Comparison of ENCODE assay signal across 9 mouse cellular contexts in genomic region chr7:127747559-127748234, GRCm38 (mm10). TPM values are rescaled to one million over a fixed set of nuclear protein-coding genes. Genes with fewer than 3 reads are reported as not detected.
DNase-seq lines count a peak whose midpoint lies in the region; ATAC-seq and TF ChIP-seq lines count a peak whose summit lies in the region.
"Had no signal": no experiment of that assay in that cellular context is flagged by ENCODE, and none has a peak within 500 bp of the region (broad histone marks: within the 10 kb centered on the region; RNA-seq: fewer than 3 reads in every experiment).

No protein-coding gene starts in this region.

- no peak overlapping the region for H3K4me3 ChIP-seq in cerebellum, adult 2 months (replicated peaks; ENCODE audit: insufficient read depth, low read depth, low read length)
- peak overlapping the region; percentile 52 for H3K4me3 ChIP-seq in testis, adult 2 months (ENCODE audit: control insufficient read depth, low read depth, low read length)
- peak overlapping the region; percentile 70 for H3K4me3 ChIP-seq in liver, embryonic 13.5 days (replicated peaks)

- no peak for ATAC-seq in liver, embryonic 13.5 days (ENCODE audit: low read depth)
- no peak for ATAC-seq in activated CD4-positive, CD25-positive, alpha-beta regulatory T cell, adult 4 months

- peaks cover 2% of the 10 kb centered on the region; the same call in 1 of the 2 replicates for H3K36me3 ChIP-seq in testis, adult 2 months (ENCODE audit: control insufficient read depth, insufficient read depth, low read length)
- peaks cover 47% of the 10 kb centered on the region for H3K36me3 ChIP-seq in liver, embryonic 13.5 days

- no peaks in the 10 kb centered on the region for H3K9me3 ChIP-seq in liver, embryonic 13.5 days (replicated peaks)

- DNase-seq in cerebellum, adult 9-11 months = peak; percentile 64
- DNase-seq in cerebellum, adult 2 months = no peak
- no peak for DNase-seq in testis, postnatal 10 days (ENCODE audit: low spot score)
- no peak for DNase-seq in liver, embryonic 13.5 days
- DNase-seq in spleen, adult 12 weeks (ENCODE audit: low spot score) = no peak
- no peak for DNase-seq in B cell, adult 2 months
- DNase-seq: gastrocnemius, postnatal 36 days had no signal

- no peak overlapping the region for H3K27ac ChIP-seq in cerebellum, adult 2 months (ENCODE audit: insufficient read depth, low read length)
- peak overlapping the region; percentile 19 for H3K27ac ChIP-seq in testis, adult 2 months (ENCODE audit: control insufficient read depth, insufficient read depth, low read depth, low read length)
- no peak overlapping the region for H3K27ac ChIP-seq in liver, embryonic 13.5 days

- H3K9ac ChIP-seq in liver, embryonic 13.5 days = no peak overlapping the region

- H3K4me2 ChIP-seq in liver, embryonic 13.5 days = peak overlapping the region; percentile 98

- TF ChIP-seq POLR2A in cerebellum, adult 2 months (IDR thresholded peaks at IDR 0.05; ENCODE audit: borderline replicate concordance, insufficient read depth, low read length) = no peak
- peak; percentile 45; the same call in 1 of the 2 replicates for TF ChIP-seq POLR2A in testis, adult 2 months (IDR thresholded peaks at IDR 0.05; ENCODE audit: control insufficient read depth, low read depth, low read length)

- H3K27me3 ChIP-seq in cerebellum, adult 2 months (ENCODE audit: control insufficient read depth, insufficient read depth, low read length) = no peaks in the 10 kb centered on the region
- no peaks in the 10 kb centered on the region for H3K27me3 ChIP-seq in testis, adult 2 months (ENCODE audit: control insufficient read depth, insufficient read depth, low read length)
- H3K27me3 ChIP-seq in liver, embryonic 13.5 days = no peaks in the 10 kb centered on the region

- H3K4me1 ChIP-seq in cerebellum, adult 2 months (ENCODE audit: control insufficient read depth, insufficient read depth, low read length) = peaks cover 4% of the 10 kb centered on the region; the same call in 1 of the 2 replicates
- peaks cover 4% of the 10 kb centered on the region; the same call in 1 of the 2 replicates for H3K4me1 ChIP-seq in testis, adult 2 months (ENCODE audit: control insufficient read depth, insufficient read depth, low read length)
- peaks cover 37% of the 10 kb centered on the region for H3K4me1 ChIP-seq in liver, embryonic 13.5 days (replicated peaks)

- no peak for TF ChIP-seq CTCF in cerebellum, adult 2 months (IDR thresholded peaks at IDR 0.05; ENCODE audit: borderline replicate concordance, insufficient read depth, low read depth, low read length)
- TF ChIP-seq CTCF in testis, adult 2 months (IDR thresholded peaks at IDR 0.05; ENCODE audit: control insufficient read depth, insufficient read depth, insufficient replicate concordance, low read depth, low read length) = no peak

- WGBS in cerebellum, adult 2 months = 41% methylated on average over 6 of the region's 6 CpGs
- 70% methylated on average over 6 of the region's 6 CpGs for WGBS in liver, embryonic 13.5 days (ENCODE audit: insufficient replicate concordance)

RNA-seq across cellular contexts. Expression of gene Fbxl19, which starts 3.4 kb away (rescaled TPM):
- polyA plus RNA-seq in cerebellum, adult 2 months (2012; rRNA removed) = 35.2 and 37.8 TPM in 2 replicates
- 36.9 and 37.2 TPM in 2 replicates for polyA plus RNA-seq in testis, adult 2 months (2012; rRNA removed)
- 3.1 and 3.3 TPM in 2 replicates for polyA plus RNA-seq in liver, embryonic 13.5 days (2015; fragmentation: Nextera tagmentation; extraction: Ambion mirVana)
- polyA plus RNA-seq in activated CD4-positive, CD25-positive, alpha-beta regulatory T cell, adult 4 months (2017; shearing (Covaris generic)) = under 1 TPM; 0.36 to 0.83 TPM

RNA-seq across cellular contexts. Expression of gene Ctf2, which starts 15.7 kb away (rescaled TPM):
- polyA plus RNA-seq in cerebellum, adult 2 months (2012; rRNA removed) = not detected in 2 replicates
- 0.07 TPM in 1 of 2 replicates, not detected in the other for polyA plus RNA-seq in testis, adult 2 months (2012; rRNA removed)
- 0.07 and 0.16 TPM in 2 replicates for polyA plus RNA-seq in liver, embryonic 13.5 days (2015; fragmentation: Nextera tagmentation; extraction: Ambion mirVana)
- not detected for polyA plus RNA-seq in activated CD4-positive, CD25-positive, alpha-beta regulatory T cell, adult 4 months (2017; shearing (Covaris generic))

RNA-seq across cellular contexts. Expression of gene Orai3, which starts 21.9 kb away (rescaled TPM):
- polyA plus RNA-seq in cerebellum, adult 2 months (2012; rRNA removed) = 24.1 and 26.1 TPM in 2 replicates
- 13.8 and 13.9 TPM in 2 replicates for polyA plus RNA-seq in testis, adult 2 months (2012; rRNA removed)
- polyA plus RNA-seq in liver, embryonic 13.5 days (2015; fragmentation: Nextera tagmentation; extraction: Ambion mirVana) = 11.2 and 11.4 TPM in 2 replicates
- 10 to 100 TPM; 11.3 to 12.2 TPM for polyA plus RNA-seq in activated CD4-positive, CD25-positive, alpha-beta regulatory T cell, adult 4 months (2017; shearing (Covaris generic))

RNA-seq across cellular contexts. Expression of gene Setd1a, which starts 28.8 kb away (rescaled TPM):
- polyA plus RNA-seq in cerebellum, adult 2 months (2012; rRNA removed) = 23.1 and 25.5 TPM in 2 replicates
- polyA plus RNA-seq in testis, adult 2 months (2012; rRNA removed) = 15.9 and 18.2 TPM in 2 replicates
- polyA plus RNA-seq in liver, embryonic 13.5 days (2015; fragmentation: Nextera tagmentation; extraction: Ambion mirVana) = 8.4 and 9.0 TPM in 2 replicates
- 1 to 10 TPM; 6.3 to 7.4 TPM for polyA plus RNA-seq in activated CD4-positive, CD25-positive, alpha-beta regulatory T cell, adult 4 months (2017; shearing (Covaris generic))

RNA-seq across cellular contexts. Expression of gene Ctf1, which starts 35.2 kb away (rescaled TPM):
- polyA plus RNA-seq in cerebellum, adult 2 months (2012; rRNA removed) = 6.4 and 6.5 TPM in 2 replicates
- polyA plus RNA-seq in testis, adult 2 months (2012; rRNA removed) = 4.7 and 5.1 TPM in 2 replicates
- polyA plus RNA-seq in liver, embryonic 13.5 days (2015; fragmentation: Nextera tagmentation; extraction: Ambion mirVana) = 1.8 and 2.2 TPM in 2 replicates
- polyA plus RNA-seq in activated CD4-positive, CD25-positive, alpha-beta regulatory T cell, adult 4 months (2017; shearing (Covaris generic)) = not detected
